Mouse (Mus musculus) testis, postnatal 10 days (tissue): Measurements from ENCODE around the gene Nynrin.

Source experiments
- DNase-seq: peaks from one replicate; pipeline ENCODE4 v3.0.0; 2021; ENCODE audit warnings: low spot score

Nynrin gene

GRCm38 (mm10) chr14:55853621-55854285, at the start of gene Nynrin:
Gene Nynrin, plus strand, starts transcription at chr14:55854010.
- DNase-seq, result peak; percentile 83

GRCm38 (mm10) chr14:55814885-55815284, 38.9 kb upstream of the Nynrin start:
- DNase-seq, result peak; percentile 78

- DNase-seq, result peak; percentile 82
These were observed 38.5 kb upstream of the Nynrin start for GRCm38 (mm10) chr14:55815310-55815751.

GRCm38 (mm10) chr14:55819845-55820405, 33.9 kb upstream of the Nynrin start:
- DNase-seq, result peak; percentile 29

GRCm38 (mm10) chr14:55820576-55820975, 33.2 kb upstream of the Nynrin start:
- peak; percentile 36 for DNase-seq

GRCm38 (mm10) chr14:55822435-55822990, 31.3 kb upstream of the Nynrin start:
- DNase-seq, result peak; percentile 89

- peak; percentile 92 for DNase-seq
These were observed 30.6 kb upstream of the Nynrin start, which contains the start of gene Nfatc4 for GRCm38 (mm10) chr14:55822991-55823762. Gene Nfatc4, plus strand, starts transcription at chr14:55823144.

- peak; percentile 68 for DNase-seq
These were observed 29.8 kb upstream of the Nynrin start for GRCm38 (mm10) chr14:55824001-55824480.

- peak; percentile 73 for DNase-seq
These were observed 29.2 kb upstream of the Nynrin start for GRCm38 (mm10) chr14:55824481-55825215.

- peak; percentile 58 for DNase-seq
These were observed 28.4 kb upstream of the Nynrin start for GRCm38 (mm10) chr14:55825216-55826051.

- DNase-seq, result no peak
These were observed 27.7 kb upstream of the Nynrin start for GRCm38 (mm10) chr14:55826142-55826541.

GRCm38 (mm10) chr14:55826551-55827340, 27.1 kb upstream of the Nynrin start:
- DNase-seq, result peak; percentile 50

GRCm38 (mm10) chr14:55828716-55829263, 25.0 kb upstream of the Nynrin start:
- DNase-seq, result peak; percentile 46

- DNase-seq, result peak; percentile 52
These were observed 24.0 kb upstream of the Nynrin start for GRCm38 (mm10) chr14:55829854-55830253.

- peak; percentile 42 for DNase-seq
These were observed 23.5 kb upstream of the Nynrin start for GRCm38 (mm10) chr14:55830331-55830730.

- DNase-seq, result no peak
These were observed 20.7 kb upstream of the Nynrin start for GRCm38 (mm10) chr14:55833126-55833525.

GRCm38 (mm10) chr14:55834808-55835533, 18.8 kb upstream of the Nynrin start:
- no peak for DNase-seq

- DNase-seq, result no peak
These were observed 15.5 kb upstream of the Nynrin start for GRCm38 (mm10) chr14:55838312-55838711.

- DNase-seq, result no peak
These were observed 15.1 kb upstream of the Nynrin start for GRCm38 (mm10) chr14:55838740-55839139.
